Mouse (Mus musculus): ENCODE measurements at regions not wholly inside any gene's neighbourhood (a gene's known extent, or its start where the extent isn't known, plus 50 kb on each side); places are given as distances from the start of the nearest gene placed in this dataset.

DNA sequence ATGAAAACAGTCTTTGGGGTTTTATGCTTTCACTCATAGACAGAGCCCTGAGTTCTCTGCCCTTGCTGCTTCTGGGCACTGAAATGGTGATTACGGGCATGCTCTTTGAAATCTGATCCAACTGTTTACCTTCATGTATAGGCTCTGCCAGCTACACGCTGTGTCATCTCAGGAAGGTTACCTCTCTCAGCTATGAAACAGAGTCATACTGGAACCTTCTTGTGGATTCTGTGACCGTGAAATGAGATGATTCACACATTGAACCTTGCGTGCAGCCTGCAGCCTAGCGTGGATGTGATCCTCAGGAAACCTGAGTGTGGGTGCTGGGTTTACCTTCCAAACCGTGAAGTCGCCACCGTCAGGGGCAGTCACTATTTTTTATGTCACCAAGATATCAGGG is 189.7 kb upstream of the Spdye4c start:
- no peak for DNase-seq (ENCODE audit: low spot score)

DNA sequence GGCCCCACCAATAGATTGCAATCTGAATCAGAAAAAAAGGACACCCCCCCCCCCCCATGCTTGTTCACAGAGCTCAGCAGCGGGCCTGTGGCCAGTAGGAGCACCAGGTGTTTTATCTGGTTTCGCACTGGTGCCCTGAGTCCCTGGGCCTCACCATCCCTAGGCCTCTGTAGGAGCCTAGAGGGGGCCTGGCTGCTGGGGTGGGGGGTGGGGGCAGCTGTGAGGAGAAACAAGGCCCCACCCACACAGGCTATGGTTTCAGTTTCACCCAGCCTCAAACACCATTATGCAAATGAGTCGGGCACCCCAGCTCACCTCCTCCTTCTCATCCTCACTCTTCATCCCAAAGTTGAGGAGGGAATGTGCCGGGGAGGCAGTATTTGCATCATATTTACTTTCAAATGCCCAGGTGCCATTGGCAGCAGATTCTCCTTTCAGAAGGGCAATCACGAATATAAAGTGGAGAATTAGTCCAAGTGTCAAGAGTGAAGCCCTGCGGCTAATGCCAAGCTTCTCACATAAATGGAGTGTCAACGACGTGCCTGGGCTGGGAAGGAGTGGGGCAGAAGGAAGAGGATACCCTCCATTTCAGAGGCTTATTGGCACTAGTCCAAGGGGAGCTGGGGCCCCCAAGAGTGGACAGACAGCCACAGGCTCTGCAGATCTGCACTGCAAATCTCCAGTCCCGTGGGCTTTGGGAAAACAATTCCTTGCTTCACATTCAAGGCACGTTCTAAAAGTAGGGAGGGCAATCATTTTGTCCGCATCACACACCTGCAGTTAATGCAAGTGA is 187.7 kb upstream of the Spdye4c start:
- DNase-seq (ENCODE audit: low spot score), result no peak

DNA sequence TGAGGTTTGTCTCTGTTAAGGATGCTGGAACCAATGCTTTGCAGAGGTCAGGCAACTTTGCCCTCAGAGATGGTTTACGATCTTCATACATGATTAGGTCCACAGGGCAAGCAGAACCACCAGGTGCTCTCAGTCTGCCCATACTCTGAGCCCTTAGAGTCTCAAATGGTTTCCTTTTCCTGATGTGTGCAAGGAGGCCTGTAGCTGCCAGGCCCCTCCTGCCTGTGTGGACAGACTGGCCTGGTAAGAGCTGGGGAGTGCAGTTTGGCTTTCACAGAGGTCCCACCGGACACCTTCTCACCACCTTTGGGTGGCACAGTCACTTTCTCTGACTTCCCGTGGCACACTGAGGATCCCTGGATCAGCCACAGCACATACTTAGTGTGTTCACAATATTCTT is 186.6 kb upstream of the Spdye4c start:
- DNase-seq (ENCODE audit: low spot score), result no peak

DNA sequence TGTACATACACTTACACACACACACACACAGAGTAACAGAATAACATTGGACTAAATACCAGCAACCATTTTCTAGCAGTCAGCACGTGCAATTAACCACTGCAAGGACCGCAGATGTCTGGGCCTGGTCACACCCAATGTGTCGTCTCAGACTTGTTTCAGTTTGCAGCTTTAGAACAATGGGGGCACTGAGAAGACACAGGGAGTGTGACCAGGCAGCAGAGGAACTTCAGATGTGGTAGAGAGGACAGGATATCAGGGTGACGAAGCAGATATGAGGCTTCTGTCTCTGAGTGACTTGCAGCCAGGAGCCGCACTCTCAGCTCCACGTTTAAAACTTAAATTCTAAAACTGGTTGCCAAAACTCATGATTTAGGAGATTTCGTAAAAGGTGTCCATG is 183.9 kb upstream of the Spdye4c start:
- no peak for DNase-seq (ENCODE audit: low spot score)

DNA sequence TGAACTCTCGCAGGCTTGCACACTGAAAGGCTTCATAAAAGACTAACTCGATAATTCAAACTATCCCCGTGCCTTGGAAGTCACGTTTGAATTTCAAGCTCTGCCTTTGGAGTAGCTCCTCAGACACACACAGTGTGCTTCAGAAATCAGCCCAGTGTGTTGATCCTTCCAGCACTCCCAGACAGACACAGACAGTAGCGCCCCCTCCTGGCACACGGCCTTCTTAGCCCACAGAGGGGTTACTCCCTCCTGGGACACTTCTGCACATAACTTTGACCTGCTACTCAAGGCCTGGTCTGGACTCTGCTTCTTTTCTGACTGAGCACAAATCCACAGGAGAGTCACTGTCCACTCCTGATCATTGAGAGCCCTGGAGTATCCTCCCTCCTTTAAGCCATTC is 182.3 kb upstream of the Spdye4c start:
- DNase-seq (ENCODE audit: low spot score), result peak; percentile 74

DNA sequence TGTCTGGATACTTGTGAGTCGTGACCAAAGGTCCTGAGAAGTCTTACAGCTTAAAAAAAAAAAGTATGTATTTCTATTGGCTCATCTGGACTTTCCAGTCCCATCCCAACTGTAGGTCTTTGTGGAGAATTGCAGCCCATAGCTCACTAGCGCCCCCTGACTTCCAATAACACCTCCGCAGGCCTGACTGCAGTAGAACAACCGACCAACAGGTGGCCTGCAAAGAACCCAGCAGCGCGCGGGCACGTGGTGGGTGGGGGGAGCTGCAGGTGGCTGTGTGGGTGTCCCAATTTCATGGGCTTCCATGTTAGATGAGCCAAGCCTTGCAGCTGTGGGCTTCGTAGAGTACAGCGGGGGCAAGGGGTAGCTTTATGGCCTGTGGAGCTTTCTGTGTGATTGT is 178.7 kb upstream of the Spdye4c start:
- peak; percentile 84 for DNase-seq (ENCODE audit: low spot score)

DNA sequence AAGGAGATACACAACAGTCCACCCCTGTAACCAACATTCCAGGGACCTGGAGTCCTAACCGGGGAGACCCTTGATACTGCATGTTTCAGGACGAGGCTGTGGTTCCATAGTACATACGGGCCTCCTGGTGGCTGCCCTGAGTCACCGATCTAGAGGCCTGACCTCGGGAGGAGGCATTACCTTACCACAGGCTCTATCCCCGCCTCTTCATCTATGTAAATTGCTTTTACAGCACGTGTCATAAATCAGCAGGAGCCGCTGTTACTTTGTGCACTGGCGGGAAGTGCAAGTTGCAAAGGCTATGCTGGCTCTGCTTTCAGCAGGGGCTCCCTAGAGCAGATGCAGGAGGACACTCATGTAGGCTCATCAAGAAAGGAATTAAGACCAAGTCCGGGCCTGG is 178.0 kb upstream of the Spdye4c start:
- DNase-seq (ENCODE audit: low spot score), result peak; percentile 65

DNA sequence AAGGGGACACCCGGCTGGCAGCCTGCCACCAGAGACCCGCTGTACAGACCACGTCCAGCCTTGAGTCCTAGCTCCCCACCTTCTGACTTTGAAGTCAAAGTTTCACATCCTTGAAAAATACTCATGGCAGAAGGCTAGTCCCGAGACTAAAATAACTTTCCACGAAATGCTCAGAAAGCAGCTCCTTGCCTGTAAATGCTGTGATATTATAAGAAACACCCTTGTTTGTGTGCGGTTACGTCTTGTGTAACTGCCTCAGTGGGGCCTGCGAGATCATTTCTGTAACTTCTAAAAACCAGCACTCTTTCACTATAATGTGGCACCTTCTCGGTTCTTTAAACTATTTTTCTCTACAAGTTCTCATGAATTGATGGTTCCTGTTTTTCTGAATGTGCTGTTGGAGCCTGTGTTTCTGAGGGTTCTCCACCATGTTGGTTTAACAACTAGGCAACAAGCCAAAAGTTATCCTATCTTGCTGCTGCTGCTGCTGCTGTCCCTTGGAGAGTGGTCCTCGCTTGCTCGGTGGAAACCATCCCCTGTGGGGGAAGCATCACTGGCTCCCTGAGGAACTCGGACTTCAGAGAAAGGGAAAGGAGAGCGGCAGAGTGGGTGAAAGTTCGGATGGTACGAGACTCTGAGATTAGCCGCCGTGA is 176.3 kb upstream of the Spdye4c start:
- DNase-seq (ENCODE audit: low spot score), result no peak

DNA sequence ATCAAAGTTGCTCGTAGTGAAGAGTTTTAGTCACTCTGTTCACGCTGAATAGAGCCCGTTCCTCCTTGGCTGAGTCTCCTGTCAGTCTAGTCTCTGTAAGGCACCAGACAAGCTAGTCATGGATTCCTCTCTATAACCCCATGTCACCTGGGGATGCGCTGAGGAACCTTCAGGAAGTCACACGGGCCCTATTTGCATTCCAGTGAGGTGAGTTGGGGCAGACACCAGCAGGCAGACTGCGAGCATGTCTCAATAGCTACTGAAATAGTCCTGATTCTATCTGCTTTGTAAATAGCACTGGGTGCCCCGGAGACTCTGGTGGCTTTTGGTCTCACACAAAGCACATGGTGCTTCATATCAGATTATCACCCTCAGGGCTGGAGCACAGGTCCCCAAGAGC is 174.6 kb upstream of the Spdye4c start:
- DNase-seq (ENCODE audit: low spot score), result no peak

DNA sequence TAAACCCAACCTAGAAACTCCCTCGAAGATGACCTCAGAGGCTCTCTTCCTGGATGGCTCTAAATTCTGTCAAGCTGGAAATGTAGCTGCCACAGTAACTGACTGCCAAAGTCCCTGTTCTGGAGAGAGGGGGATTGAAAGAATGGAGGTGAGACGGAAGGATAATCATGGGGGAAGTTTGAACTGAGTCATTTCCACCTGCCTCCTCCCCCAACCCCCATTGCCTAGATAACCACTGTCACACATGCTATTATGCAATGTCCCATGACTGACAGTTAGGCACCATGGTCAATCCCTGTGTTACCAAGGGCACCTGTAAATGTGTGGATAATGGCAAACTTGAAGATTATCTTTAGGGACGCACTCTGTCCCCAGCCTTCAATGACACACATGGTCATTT is 172.0 kb upstream of the Spdye4c start:
- DNase-seq (ENCODE audit: low spot score), result no peak

DNA sequence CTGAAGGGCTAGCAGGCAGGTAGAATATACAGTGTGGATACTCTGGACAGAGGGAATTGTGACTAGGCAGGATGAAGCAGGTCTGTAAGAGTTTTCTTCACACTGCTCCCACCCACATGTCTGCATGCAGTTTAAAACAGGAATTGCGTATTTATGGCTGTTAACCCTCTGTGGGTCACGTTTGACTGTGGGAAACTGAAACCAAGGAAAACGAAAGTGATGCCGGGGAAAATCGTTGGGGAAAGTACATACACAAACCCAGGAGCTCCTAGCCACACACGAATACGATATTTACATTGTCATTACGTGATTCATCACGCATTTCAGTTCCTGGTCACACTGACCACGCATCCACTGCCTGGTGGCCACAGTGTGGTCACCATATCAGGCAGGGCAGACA is 170.6 kb upstream of the Spdye4c start:
- no peak for DNase-seq (ENCODE audit: low spot score)

DNA sequence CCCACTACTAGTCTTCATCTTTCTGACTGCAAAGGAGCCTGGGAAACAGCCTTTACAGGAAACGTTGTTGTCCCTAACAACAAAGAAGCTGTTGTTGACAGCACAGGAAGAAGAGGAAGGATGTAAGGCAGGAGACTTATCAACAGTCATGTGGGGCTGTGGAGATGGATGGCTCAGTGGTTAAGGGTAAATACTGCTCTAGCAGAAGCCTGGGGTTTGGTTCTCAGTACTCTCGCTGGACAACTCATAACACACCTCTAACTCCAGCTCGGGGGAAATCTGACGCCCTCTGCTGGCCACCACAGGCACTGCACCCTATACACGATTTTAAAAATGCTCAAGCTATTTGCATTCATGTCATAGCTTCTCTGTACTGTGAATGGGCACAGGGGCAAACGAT is 168.3 kb upstream of the Spdye4c start:
- DNase-seq (ENCODE audit: low spot score), result no peak

DNA sequence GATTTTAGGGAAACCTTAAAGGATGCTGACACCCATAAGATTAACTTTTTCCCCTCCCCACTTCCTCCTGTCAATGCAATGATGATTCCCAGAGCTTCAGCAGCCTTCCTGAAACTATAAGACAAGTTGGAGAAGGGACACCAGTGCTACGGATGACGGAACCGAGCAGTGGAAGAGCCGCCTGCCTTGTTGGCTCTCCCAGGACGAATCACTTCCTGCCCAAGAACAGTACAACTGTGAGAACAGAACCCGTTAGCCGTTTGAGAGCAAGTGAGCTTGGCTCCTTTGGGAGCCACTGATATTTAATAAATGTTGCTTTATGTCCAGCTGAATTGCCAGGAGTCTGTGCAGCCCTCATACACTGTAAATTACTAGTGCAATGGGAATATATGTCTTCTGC is 166.8 kb upstream of the Spdye4c start:
- no peak for DNase-seq (ENCODE audit: low spot score)

DNA sequence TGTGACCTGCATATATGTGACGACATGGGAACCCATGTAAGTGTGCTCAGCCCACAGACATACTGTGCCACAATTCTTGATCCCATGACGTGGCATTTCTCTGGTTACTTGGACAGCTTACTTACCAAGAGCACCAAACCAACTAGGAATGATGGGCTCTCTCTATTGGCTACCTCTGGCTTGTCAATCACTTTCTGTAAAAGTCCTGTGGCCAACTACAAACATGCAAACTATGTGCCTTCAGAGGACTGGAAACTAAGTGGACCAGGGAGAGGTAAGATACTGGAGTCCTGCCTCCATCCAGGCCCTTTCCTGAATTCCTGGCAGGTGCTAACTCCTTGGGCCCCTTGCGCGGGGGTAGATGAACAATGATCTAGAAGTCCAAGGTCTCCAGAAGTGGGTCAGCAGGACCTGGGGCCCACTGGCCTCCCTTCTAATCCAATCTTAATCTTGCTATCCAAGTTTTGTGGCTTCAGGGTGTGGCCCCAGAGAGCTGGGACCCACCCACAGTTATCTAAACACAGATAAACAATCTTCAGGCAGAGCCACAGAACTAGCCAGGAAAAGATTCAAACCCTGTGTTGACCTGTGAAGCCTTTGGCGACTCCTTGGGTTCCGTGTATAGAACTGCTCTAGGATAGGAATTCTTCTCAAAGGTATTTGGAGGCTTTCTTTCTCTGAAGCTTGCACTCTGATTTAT is 163.7 kb upstream of the Spdye4c start:
- DNase-seq (ENCODE audit: low spot score), result no peak

DNA sequence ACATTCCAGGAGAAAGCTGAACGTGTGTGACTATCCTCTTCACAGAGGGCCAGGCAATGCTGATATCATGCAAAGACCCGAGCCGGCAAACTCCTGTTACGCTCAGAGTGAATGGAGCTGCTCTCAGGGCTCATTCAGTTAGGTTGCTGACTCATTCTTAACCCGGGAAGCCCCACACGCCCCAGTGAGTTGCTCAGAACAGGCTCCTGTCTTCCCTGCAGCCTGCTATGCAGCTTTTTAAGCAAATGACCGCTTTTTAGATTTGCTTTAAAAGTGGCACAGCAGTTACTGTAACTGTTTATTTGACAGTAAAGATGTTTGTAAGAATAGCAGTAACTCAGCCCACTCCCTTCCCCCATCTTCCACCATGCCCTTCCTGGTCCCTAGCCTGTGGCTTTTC is 162.9 kb upstream of the Spdye4c start:
- peak; percentile 68 for DNase-seq (ENCODE audit: low spot score)

DNA sequence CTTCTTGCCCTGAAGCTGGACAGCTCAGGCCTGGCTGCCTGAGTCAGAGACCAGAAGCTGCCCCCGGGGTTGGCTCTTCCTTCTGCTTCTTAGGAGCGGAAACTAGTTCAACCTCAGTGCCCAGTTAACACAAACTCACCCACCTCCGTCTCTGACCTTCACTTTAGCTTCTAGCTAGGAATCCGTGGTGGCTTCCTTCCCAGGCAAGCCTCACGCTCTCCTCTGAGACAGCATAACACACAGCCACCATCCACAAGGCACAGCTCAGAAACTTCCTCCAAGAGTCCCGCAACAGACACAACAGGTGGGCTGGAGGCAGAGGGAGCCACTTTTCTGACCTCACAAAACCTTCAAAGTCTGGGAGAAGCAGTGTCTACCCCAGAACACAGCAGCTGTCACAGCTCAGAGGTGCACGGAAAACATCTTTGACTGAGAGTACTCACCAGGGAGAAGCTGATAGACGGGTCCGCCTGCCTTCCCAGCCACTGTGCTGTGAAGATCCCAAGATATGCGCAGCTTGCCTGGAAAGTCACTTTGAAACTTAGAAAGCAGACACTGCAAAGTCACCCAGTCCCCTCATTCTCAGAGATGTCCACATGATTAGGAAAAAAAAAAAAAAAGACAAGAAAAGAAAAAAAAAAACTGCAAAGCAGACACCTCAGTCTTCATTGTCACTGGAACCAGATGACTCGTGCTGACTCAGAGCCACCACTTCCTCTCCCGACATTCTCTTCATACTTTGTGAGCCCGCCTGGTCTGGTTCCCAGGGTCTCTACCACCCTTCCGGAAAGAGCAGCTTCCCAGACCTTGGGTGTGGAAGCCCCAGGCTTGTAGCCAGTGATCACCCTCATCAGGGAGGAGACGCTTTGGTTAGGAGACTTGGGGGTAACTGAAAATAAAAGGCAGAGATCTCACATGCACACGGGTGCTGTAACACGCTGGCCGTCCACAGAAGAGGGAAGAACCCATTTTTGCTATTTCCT is 162.1 kb upstream of the Spdye4c start:
- DNase-seq (ENCODE audit: low spot score), result peak; percentile 18

DNA sequence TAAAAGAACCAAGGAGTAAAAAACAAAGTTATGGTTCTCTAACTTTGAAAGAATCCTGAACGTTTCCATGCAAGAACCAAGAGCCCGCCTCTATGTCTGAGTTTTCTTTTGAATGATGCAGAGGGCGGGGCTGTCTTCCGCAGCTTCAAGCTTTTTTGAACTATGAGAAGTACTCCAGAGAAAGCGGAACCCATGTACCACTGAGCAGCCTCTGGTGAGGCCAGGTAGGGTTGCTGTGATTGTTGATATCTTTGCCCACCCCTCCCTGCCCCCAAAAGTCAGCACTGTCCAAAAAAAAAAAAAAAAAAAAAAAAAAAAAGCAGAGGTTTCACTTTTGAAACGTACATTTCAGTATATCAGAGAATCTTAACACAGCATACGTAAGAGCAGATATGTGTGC is 161.2 kb upstream of the Spdye4c start:
- peak; percentile 22 for DNase-seq (ENCODE audit: low spot score)

DNA sequence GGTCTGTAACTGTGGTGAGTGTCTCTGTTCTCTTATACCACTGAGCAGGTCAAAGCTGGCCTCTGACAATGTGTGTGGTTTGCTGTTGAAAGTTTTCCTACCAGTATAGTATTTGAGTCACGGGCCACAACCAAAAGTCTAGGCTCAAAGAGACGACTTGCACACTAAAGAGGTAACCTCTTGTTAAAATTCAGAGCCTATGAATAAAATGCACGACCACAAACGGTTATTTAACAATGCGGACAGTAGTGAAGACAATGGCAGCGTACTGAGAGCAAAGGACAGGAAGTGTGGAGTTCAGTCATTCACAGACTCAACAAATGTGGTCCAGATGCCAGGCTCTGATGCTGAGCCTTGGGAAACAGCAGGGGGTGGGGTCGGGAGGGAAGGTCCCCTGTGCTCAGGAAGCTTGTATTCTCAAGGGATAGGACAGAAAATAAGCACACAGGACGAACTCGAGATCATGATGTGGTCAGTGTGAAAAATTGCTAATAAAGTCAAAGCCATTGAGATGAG is 160.2 kb upstream of the Spdye4c start:
- peak; percentile 46 for DNase-seq (ENCODE audit: low spot score)

DNA sequence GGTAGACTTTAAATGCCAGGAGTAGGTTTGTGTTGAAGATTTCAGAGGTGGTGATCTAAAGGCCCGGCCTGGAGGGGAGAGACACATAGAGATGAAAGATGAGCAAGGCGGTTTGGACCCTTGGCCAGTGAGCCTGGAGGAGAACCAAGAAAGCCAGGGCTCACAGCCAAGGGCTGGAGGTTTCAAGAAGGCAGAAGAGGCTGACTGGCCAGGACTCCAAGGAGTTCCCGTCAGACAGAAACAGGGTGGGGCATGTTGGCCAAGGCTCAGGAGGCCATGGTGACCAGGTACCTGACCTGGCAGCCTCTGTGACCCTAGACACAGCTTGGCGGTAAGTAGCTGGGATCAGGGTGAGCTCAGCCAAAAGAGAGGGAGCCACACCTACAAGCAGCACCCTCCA is 159.3 kb upstream of the Spdye4c start:
- DNase-seq (ENCODE audit: low spot score), result no peak

DNA sequence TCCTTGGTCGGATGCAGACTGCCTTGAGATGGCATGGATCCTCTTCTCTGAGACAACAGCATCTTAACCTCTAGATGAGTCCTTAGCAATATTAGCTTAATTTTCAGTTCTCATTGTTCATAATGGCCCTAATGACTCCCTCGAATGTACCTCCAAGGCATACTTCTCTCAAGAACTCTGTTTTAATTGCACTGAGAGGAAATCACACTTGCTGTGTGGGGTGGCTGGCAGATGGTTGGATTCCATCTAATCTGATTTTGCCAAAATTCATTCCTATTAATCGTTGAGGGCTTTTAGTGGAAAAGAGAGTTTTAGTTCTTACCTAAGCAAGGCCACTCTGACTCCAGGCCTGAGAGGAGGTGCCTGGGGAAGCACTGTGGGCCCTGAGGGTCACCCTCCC is 158.3 kb upstream of the Spdye4c start:
- DNase-seq (ENCODE audit: low spot score), result no peak

DNA sequence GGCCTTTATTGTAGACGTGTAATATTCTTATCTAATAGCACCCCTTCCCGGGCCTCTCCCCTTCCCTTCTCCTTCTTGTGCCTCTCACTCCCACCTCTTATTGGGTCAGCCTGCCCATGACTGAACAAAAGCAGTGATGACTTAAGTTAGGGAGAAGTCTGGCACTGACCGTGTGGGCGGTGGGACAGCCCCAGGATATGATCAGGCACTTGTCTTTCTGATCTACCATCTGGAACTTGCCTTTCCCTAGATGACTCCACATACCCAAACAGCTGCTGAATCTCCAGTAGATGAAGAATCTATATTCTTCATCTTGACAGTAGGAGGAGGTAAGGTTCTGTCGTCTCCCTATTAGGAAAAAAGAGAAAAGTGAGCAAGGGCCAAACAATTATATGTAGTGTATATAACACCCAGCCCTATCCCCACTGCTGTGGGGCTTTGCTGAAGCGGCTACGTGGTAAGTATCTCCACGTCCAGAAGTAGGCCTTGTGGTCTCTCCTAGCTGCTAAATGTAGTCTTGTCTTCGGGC is 157.4 kb upstream of the Spdye4c start:
- no peak for DNase-seq (ENCODE audit: low spot score)
